Mouse (Mus musculus) limb, embryonic 13.5 days (tissue): ENCODE data around the gene D430041D05Rik. TPM values are rescaled to one million over a fixed set of nuclear protein-coding genes. Genes with fewer than 3 reads are reported as not detected.

Experiments used
- ATAC-seq: fragments of 200-750 bp; cut with Nextera tagmentation; 2 replicates; pipeline ENCODE4 v1.8.0; 2017; ENCODE audit warnings: low read depth, moderate number of reproducible peaks, moderate TSS enrichment; ENCODE audit not compliant: low FRiP score
- H3K27ac ChIP-seq: fragments of 300-500 bp; sonication (generic); 2 replicates; pipeline ENCODE4 v1.5.1; 2015; ENCODE audit warnings: inconsistent platforms, mild to moderate bottlenecking, moderate library complexity
- H3K27me3 ChIP-seq: fragments of 300-500 bp; sonication (generic); 2 replicates; pipeline ENCODE4 v1.6.1; 2015; ENCODE audit warnings: mild to moderate bottlenecking, inconsistent platforms
- H3K36me3 ChIP-seq: fragments of 300-500 bp; sonication (generic); 2 replicates; pipeline ENCODE4 v1.6.1; 2015; ENCODE audit warnings: inconsistent platforms, mild to moderate bottlenecking, moderate library complexity
- H3K4me1 ChIP-seq: fragments of 300-500 bp; sonication (generic); 2 replicates; pipeline ENCODE4 v1.6.1; 2015; ENCODE audit warnings: inconsistent platforms
- H3K4me2 ChIP-seq: fragments of 300-500 bp; sonication (generic); replicated peaks from 2 replicates; pipeline ENCODE4 v1.6.1; 2015; ENCODE audit warnings: inconsistent platforms, mild to moderate bottlenecking, moderate library complexity
- H3K4me3 ChIP-seq: fragments of 300-500 bp; sonication (generic); 2 replicates; pipeline ENCODE4 v1.5.1; 2015; ENCODE audit warnings: moderate library complexity, mild to moderate bottlenecking, inconsistent platforms
- H3K9ac ChIP-seq: fragments of 300-500 bp; sonication (generic); 2 replicates; pipeline ENCODE4 v1.6.1; 2015; ENCODE audit warnings: mild to moderate bottlenecking, inconsistent platforms
- H3K9me3 ChIP-seq: fragments of 300-500 bp; sonication (generic); 2 replicates; pipeline ENCODE4 v1.6.1; 2016; ENCODE audit warnings: inconsistent platforms
- WGBS: fragments of 180-500 bp; shearing (Covaris S2); methylation state at CpG from one replicate; pipeline ENCODE4 v1.1.7; 2015; 5-methylcytosine and 5-hydroxymethylcytosine counted together
- polyA plus RNA-seq: library from polyadenylated mRNA; unstranded; fragments of >200 nt; fragmentation: Nextera tagmentation; extraction: Ambion mirVana; gene quantifications from 2 replicates; pipeline ENCODE4 v1.2.1, GENCODE M21; 2015

D430041D05Rik gene
- polyA plus RNA-seq, result 0.94 and 0.97 TPM in 2 replicates

DNA sequence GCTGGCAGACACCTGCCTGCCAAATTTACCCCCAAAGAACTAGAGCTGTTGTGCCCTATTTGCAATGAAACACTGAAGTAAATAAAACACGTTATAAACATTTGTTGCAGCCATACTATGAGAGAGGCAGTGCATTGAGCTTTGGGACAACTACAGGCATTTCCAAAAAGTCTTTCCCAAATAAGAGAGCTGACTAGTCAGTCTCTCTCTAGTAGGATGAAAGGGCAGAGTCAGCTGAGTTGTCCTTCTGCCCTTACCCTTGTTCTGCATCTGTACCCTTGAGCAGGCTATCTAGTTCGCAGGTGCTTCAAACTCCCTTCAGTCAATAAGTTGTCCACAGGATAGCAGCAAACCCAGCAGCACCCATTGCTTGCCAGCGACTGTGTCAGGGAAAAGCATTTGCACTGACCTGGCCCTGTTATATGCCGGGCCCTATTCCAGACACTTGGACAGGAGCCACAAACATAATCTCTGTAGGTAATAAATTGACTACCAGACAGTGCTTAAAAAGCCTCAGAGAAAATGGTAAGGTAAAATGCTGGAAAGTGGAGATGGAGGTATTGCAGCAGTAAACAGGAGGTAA is at the start of gene D430041D05Rik:
TSS of gene D430041D05Rik (minus strand) at position 51 of the 583 bp plus-strand sequence.
- Histone ChIP-seq H3K27me3 (peaks cover 79% of the 10 kb centered on the region), H3K4me2 (peak within 1 kb of the TSS; percentile 100), H3K9me3 (no peaks in the 10 kb centered on the region), H3K27ac (no peak within 1 kb of the TSS), H3K36me3 (no peaks in the 10 kb centered on the region), H3K4me1 (peaks cover 18% of the 10 kb centered on the region), H3K4me3 (peak within 1 kb of the TSS; percentile 68), H3K9ac (peak within 1 kb of the TSS; percentile 75)
- no peak for ATAC-seq
- 46% methylated on average over 4 of the region's 4 CpGs for WGBS

DNA sequence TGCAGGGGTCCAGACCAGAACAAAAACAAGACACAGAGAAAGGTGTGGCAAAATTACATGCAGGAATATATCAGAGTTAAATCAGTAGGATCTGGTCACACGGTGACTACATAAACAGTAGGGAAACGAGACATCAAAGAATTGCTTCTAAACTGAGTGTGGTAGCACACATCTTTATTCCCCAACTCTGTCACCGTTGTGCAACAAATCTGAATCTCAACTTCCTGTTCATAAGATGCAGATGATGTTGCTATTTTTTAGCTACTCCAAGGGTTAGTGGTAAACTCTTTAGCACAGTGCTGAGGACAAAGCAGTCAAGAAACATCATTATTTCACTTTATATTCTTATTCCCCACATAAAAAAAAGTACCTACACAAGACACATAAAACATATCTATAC is 49.2 kb upstream of the D430041D05Rik start:
- no peak overlapping the region for H3K9ac ChIP-seq
- no peaks in the 10 kb centered on the region for H3K9me3 ChIP-seq
- H3K4me1 ChIP-seq, result peaks cover 13% of the 10 kb centered on the region
- no peak overlapping the region for H3K27ac ChIP-seq
- H3K27me3 ChIP-seq, result no peaks in the 10 kb centered on the region
- H3K4me3 ChIP-seq, result no peak overlapping the region
- no peak for ATAC-seq
- H3K36me3 ChIP-seq, result no peaks in the 10 kb centered on the region
- 35% methylated on average over 3 of the region's 3 CpGs for WGBS
- no peak overlapping the region for H3K4me2 ChIP-seq

DNA sequence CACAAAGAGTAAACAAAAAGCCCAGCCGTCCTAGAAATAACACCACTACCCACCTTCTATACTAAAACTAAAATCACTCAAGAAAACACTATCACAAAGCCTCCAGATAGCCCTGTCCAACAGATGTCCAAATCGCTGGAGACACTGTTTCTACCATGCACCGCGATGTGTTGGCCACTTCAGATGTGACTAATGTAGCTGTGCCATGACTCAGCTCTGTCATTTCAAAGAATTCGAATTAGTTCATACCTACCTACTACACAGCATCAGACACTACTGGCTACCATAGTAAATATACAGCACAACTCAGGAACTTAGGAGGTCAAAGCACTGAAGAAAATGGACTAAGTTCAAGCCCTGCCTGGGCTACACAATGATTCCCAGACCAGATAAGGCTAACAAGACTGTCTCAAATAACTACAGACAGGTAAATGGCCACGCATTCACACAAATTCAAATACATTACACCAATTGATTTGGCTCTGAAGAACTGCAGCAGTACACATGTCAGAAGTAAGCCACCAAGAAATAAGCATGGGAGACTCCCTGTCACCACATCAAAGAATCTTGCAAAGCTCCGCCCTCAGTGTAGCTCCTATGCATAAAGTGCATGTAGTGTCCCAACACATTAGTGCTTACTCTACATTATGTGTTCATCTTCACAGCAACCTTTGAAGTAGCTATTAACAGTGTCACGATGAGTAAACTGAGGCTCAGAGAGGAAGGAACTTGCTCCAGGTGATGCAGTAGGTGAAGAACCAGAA is 47.9 kb upstream of the D430041D05Rik start:
- Histone ChIP-seq H3K4me3 (no peak overlapping the region), H3K9me3 (no peaks in the 10 kb centered on the region), H3K4me2 (no peak overlapping the region), H3K27me3 (no peaks in the 10 kb centered on the region), H3K36me3 (no peaks in the 10 kb centered on the region), H3K4me1 (peaks cover 13% of the 10 kb centered on the region), H3K9ac (no peak overlapping the region), H3K27ac (no peak overlapping the region)
- ATAC-seq, result no peak
- 91% methylated on average over 8 of the region's 8 CpGs for WGBS

DNA sequence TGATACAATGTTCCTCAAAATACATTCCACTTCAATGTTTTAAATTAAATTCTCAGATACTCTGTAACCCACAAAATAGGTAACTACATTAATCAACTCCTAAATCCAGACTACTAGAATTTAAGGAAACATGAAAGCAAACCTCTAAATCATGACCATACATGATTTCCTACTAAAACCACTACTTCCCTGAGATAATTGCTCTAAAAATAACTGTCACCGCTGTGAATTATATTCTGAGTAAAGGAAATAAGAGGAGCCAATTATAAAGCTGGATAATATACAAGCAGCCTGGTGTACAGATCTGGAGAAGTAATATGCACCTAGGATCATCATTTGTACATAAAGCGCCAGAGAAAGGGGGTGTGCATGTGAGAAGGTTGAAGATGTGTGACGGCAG is 46.3 kb upstream of the D430041D05Rik start:
- H3K9ac ChIP-seq, result no peak overlapping the region
- WGBS, result 52% methylated on average over 3 of the region's 3 CpGs
- H3K4me1 ChIP-seq, result peaks cover 13% of the 10 kb centered on the region
- no peaks in the 10 kb centered on the region for H3K9me3 ChIP-seq
- H3K27ac ChIP-seq, result no peak overlapping the region
- H3K27me3 ChIP-seq, result no peaks in the 10 kb centered on the region
- no peak overlapping the region for H3K4me2 ChIP-seq
- ATAC-seq, result no peak
- no peak overlapping the region for H3K4me3 ChIP-seq
- H3K36me3 ChIP-seq, result no peaks in the 10 kb centered on the region

DNA sequence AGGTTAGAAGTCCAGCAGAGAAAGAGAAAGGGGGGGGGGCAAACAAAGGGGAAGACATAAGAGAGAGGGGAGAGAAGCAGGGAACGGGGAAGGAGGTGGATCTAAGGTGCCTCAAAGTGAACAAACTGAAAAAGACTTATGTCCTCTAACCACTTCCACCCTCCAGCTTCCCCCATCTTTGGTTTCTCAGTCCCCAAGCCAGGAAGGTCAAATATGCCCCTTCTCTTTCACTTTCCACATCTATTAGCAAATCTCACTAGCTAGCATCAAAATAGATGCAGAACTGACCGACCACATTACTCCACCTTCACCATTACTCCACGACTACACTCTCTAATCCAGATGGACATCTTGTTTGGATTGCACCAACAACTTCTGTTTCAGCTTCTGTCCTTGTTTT is 39.9 kb upstream of the D430041D05Rik start:
- Histone ChIP-seq H3K36me3 (no peaks in the 10 kb centered on the region), H3K27ac (no peak overlapping the region), H3K4me2 (no peak overlapping the region), H3K27me3 (no peaks in the 10 kb centered on the region), H3K9ac (no peak overlapping the region), H3K9me3 (no peaks in the 10 kb centered on the region), H3K4me1 (no peaks in the 10 kb centered on the region), H3K4me3 (no peak overlapping the region)
- 84% methylated on average over 3 of the region's 3 CpGs for WGBS
- no peak for ATAC-seq

DNA sequence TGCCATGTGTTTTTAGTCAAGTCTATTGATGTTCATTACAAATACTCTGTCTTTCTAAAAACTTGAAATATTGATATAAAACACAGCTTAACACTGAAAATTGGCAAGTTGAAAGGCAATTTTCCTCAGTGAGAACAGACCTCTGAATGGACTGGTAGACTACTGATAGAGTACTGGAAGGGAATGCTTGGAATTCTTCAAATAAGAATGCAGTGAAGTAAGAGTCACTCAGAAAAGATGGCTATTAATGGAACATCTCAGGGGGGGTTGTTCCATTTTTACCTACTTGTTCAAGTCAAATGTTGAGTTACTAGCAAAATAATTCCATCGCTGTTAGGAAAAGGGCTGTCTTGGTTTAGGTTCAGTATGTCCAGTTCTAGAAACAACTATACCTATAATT is 38.4 kb upstream of the D430041D05Rik start:
- no peak overlapping the region for H3K27ac ChIP-seq
- no peak for ATAC-seq
- WGBS, result 87% methylated on average over 1 of the region's 1 CpGs
- H3K36me3 ChIP-seq, result no peaks in the 10 kb centered on the region
- H3K4me3 ChIP-seq, result no peak overlapping the region
- H3K9me3 ChIP-seq, result no peaks in the 10 kb centered on the region
- no peaks in the 10 kb centered on the region for H3K4me1 ChIP-seq
- H3K27me3 ChIP-seq, result no peaks in the 10 kb centered on the region
- no peak overlapping the region for H3K9ac ChIP-seq
- no peak overlapping the region for H3K4me2 ChIP-seq

DNA sequence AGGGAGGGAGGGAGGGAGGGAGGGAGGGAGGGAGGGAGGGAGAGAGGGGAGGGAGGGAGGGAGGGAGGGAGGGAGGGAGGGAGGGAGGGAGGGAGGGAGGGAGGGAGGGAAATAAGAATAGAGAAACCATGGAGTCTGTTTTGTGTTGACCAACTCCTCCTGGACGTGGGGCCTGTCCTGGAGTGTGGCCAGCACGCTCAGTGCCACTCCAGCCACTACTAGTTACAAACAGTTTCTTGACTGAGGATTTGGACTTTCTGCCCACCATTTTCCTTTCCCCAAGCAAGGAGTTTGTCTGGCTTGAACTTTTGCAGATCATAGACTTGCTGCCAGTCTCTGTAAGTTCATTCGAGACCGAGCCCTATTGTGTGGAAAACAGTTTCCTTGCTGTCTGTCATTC is 37.4 kb upstream of the D430041D05Rik start:
- ATAC-seq, result no peak
- Histone ChIP-seq H3K9ac (no peak overlapping the region), H3K27me3 (no peaks in the 10 kb centered on the region), H3K9me3 (no peaks in the 10 kb centered on the region), H3K4me1 (no peaks in the 10 kb centered on the region), H3K27ac (no peak overlapping the region), H3K36me3 (no peaks in the 10 kb centered on the region; the same call in 1 of the 2 replicates), H3K4me3 (no peak overlapping the region), H3K4me2 (no peak overlapping the region)
- 84% methylated on average over 4 of the region's 4 CpGs for WGBS

DNA sequence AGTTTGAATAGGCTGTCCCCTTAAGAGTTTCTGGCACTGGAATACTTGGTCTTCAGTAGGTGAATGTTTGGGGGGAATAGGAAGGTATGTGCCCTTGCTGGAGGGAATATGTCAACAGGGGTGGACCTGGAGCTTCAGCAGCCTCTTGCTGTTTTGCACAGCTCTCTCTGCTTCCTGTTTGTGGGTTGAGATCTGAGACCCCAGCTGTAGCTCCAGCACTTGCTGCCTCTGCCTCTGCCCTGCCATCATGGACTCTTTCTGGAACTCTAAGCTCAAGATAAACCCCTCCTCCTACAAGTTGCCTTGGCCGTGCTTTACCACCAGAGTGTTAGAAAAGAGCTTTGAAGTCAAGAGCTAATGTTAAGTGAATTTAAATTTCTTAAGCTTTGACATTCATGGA is 35.2 kb upstream of the D430041D05Rik start:
- Histone ChIP-seq H3K9me3 (no peaks in the 10 kb centered on the region), H3K4me3 (no peak overlapping the region), H3K4me2 (no peak overlapping the region), H3K27ac (no peak overlapping the region), H3K36me3 (peaks cover 8% of the 10 kb centered on the region), H3K27me3 (no peaks in the 10 kb centered on the region), H3K9ac (no peak overlapping the region), H3K4me1 (no peaks in the 10 kb centered on the region)
- WGBS, result 58% methylated on average over 1 of the region's 1 CpGs
- no peak for ATAC-seq

DNA sequence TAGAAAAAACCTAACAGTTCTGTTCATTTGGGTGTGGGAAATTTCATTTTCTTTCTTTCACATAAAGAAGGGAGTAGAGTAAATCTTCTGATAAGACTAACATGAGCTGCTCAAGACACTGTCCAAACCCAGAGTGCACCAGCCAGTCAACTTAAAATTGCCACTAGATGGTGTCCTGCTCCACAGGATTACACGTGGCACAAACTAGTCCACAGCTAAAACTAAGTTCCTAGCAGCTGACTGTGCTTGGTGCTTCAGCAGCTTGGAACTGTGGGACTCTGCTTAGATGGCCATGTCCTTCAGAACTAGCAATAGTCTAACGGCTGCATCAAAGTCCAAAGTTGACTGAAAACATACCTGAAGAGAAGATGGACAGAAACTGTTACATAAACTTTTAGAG is 34.0 kb upstream of the D430041D05Rik start:
- 42% methylated on average over 2 of the region's 2 CpGs for WGBS
- Histone ChIP-seq H3K27me3 (no peaks in the 10 kb centered on the region), H3K4me1 (no peaks in the 10 kb centered on the region), H3K4me3 (no peak overlapping the region), H3K27ac (no peak overlapping the region), H3K4me2 (no peak overlapping the region), H3K9ac (no peak overlapping the region), H3K36me3 (peaks cover 14% of the 10 kb centered on the region), H3K9me3 (no peaks in the 10 kb centered on the region)
- ATAC-seq, result peak; percentile 66

DNA sequence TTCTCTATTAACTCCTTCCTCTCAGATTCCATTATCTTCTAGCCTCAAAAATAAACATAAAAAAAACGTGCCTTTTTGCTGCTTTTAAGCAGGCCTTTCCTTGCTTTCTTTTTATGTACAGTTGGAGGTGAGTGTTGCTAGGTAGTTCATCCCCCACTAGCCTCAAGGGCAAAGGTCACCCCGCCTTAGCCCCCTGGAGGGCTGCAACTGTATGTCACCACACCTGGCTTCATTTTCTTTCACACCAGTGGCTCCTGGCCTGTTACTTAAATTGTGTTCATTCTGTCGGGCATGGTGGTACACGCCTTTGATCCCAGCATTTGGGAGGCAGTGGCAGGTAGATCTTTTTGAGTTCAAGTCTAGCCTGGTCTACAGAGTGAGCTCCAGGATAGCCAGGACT is 31.5 kb upstream of the D430041D05Rik start:
- peaks cover 27% of the 10 kb centered on the region for H3K36me3 ChIP-seq
- no peak overlapping the region for H3K9ac ChIP-seq
- no peaks in the 10 kb centered on the region for H3K27me3 ChIP-seq
- ATAC-seq, result no peak
- no peak overlapping the region for H3K4me3 ChIP-seq
- H3K9me3 ChIP-seq, result no peaks in the 10 kb centered on the region
- WGBS, result 55% methylated on average over 4 of the region's 4 CpGs
- no peak overlapping the region for H3K4me2 ChIP-seq
- no peaks in the 10 kb centered on the region for H3K4me1 ChIP-seq
- no peak overlapping the region for H3K27ac ChIP-seq

DNA sequence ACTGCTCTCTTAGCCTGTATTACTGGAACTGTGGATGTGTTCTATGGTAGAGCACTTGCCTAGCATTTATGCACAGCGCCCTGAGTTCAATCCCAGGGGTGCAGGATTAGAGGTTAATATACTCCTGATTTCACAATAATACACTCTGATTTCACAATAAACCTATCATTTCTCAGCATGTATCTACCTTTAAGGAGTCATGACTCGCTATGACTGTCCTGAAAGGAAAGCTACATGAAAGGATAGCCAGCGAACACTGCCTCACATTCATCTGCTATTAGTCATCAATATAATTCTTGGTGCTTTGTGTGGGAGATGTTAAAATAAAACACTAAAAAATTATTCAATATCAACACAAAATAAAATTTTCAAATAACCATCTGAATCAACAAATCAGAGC is 25.4 kb upstream of the D430041D05Rik start:
- Histone ChIP-seq H3K4me2 (no peak overlapping the region), H3K4me3 (no peak overlapping the region), H3K9ac (no peak overlapping the region), H3K4me1 (no peaks in the 10 kb centered on the region), H3K27ac (no peak overlapping the region), H3K27me3 (no peaks in the 10 kb centered on the region), H3K36me3 (peaks cover 66% of the 10 kb centered on the region), H3K9me3 (no peaks in the 10 kb centered on the region)
- no peak for ATAC-seq
- WGBS, result 94% methylated on average over 3 of the region's 3 CpGs

DNA sequence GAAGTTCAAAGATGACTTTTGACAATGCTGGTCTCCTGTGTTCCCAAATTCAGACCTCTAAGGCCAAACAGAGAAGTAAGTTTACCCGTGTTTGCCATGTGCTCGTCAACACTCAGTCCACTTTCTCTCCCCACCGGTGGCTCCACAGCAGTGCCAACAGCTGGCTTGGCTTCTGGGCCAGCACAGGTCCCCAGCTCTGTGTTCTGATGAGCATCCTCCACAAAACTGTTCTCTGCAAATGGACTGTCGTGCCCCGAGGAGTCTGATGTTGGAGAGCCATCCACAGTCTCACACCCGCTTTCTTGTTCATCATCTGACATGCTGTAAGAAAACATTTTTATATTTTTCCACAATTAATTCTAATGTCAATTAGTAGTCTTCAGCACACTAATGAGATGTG is 20.3 kb upstream of the D430041D05Rik start:
- no peaks in the 10 kb centered on the region for H3K4me1 ChIP-seq
- H3K4me2 ChIP-seq, result no peak overlapping the region
- 86% methylated on average over 6 of the region's 6 CpGs for WGBS
- peaks cover 55% of the 10 kb centered on the region for H3K36me3 ChIP-seq
- no peak overlapping the region for H3K4me3 ChIP-seq
- H3K27me3 ChIP-seq, result no peaks in the 10 kb centered on the region
- ATAC-seq, result no peak
- no peaks in the 10 kb centered on the region for H3K9me3 ChIP-seq
- H3K27ac ChIP-seq, result no peak overlapping the region
- no peak overlapping the region for H3K9ac ChIP-seq

DNA sequence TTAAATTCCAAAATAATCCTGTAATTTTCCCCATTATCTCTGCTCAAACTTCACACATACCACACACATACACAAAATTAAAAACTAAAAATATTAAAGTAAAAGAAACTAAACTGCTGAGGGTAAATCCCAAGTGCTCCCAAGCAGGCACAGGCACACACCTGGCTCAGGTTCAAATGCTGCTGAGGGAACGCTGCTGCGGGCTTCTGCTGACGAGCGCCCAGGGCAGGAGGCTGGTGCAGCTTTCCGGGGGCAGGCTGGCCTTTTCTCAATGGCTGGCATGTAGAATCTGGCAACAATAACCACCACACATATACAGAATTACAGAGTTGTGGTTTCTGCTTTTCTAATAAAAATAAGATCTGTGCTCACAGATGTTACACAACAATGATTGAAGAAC is 19.8 kb upstream of the D430041D05Rik start:
- Histone ChIP-seq H3K27ac (no peak overlapping the region), H3K9ac (no peak overlapping the region), H3K4me1 (no peaks in the 10 kb centered on the region), H3K4me3 (no peak overlapping the region), H3K4me2 (no peak overlapping the region), H3K9me3 (no peaks in the 10 kb centered on the region), H3K36me3 (peaks cover 51% of the 10 kb centered on the region), H3K27me3 (no peaks in the 10 kb centered on the region)
- ATAC-seq, result no peak
- 67% methylated on average over 5 of the region's 5 CpGs for WGBS
